Mouse (Mus musculus) myocyte (in vitro differentiated cells): ENCODE measurements at regions not wholly inside any gene's neighbourhood (a gene's known extent, or its start where the extent isn't known, plus 50 kb on each side); places are given as distances from the start of the nearest gene placed in this dataset.

ENCODE experiments used
- CEBPB ChIP-seq: IDR thresholded peaks from 2 replicates; pipeline ENCODE4 v1.6.1; 2011; ENCODE audit warnings: mild to moderate bottlenecking, moderate library complexity; ENCODE audit not compliant: poor library complexity, insufficient read depth, severe bottlenecking
- E2F4 ChIP-seq: IDR thresholded peaks from one replicate; pipeline ENCODE4 v1.6.1; 2011; ENCODE audit warnings: mild to moderate bottlenecking, control low read depth, moderate library complexity; ENCODE audit not compliant: insufficient read depth
- MYOD1 ChIP-seq, 3 experiments: IDR thresholded peaks; one replicate each; pipeline ENCODE4 v1.6.1; 2011; ENCODE audit warnings: control low read depth in 2 of 3, low read depth in 2 of 3, mild to moderate bottlenecking in 2 of 3, moderate library complexity in 1 of 3; ENCODE audit not compliant: insufficient read length in 2 of 3, control insufficient read depth in 1 of 3
- MYOG ChIP-seq, 3 experiments: IDR thresholded peaks; one replicate each; pipeline ENCODE4 v1.6.1; 2011; ENCODE audit warnings: control low read depth in 2 of 3, low read depth in 2 of 3, mild to moderate bottlenecking in 2 of 3; ENCODE audit not compliant: insufficient read length in 2 of 3, control insufficient read depth in 1 of 3, insufficient read depth in 1 of 3
- POLR2A ChIP-seq: IDR thresholded peaks from one replicate; pipeline ENCODE4 v1.6.1; 2011; ENCODE audit warnings: low read depth, mild to moderate bottlenecking, control low read depth, moderate library complexity; ENCODE audit not compliant: insufficient read length
- POLR2AphosphoS2 ChIP-seq: IDR thresholded peaks from one replicate; pipeline ENCODE4 v1.6.1; 2011; ENCODE audit warnings: low read depth, control low read depth; ENCODE audit not compliant: insufficient read length
- REST ChIP-seq: IDR thresholded peaks from one replicate; pipeline ENCODE4 v1.6.1; 2011; ENCODE audit warnings: mild to moderate bottlenecking, control low read depth, moderate library complexity; ENCODE audit not compliant: insufficient read depth, insufficient read length
- SRF ChIP-seq: IDR thresholded peaks from one replicate; pipeline ENCODE4 v1.6.1; 2011; ENCODE audit warnings: low read depth; ENCODE audit not compliant: control insufficient read depth, insufficient read length
- TCF12 ChIP-seq: IDR thresholded peaks from one replicate; pipeline ENCODE4 v1.6.1; 2011; ENCODE audit warnings: mild to moderate bottlenecking, control low read depth; ENCODE audit not compliant: poor library complexity, insufficient read depth, severe bottlenecking
- USF1 ChIP-seq: IDR thresholded peaks from one replicate; pipeline ENCODE4 v1.6.1; 2011; ENCODE audit warnings: low read depth, mild to moderate bottlenecking, control low read depth, moderate library complexity

DNA sequence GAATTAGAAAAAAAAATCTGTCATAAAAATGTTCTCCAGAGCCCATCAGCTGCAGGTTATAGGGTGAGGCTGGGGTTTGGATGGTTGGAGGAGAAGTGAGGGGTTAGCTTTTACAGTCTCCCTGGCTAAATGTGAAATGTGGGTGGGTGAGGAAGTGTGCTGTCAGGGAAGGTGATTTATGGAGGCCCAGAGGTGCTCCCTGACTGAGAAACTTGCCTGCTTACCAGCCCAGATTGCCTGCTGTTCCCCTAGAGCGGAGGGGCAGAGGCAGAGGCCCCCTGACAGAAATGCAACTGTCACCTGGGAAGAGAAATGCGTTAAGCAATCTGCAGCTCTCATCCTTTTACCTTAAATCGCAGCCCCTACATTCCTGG lies 175.8 kb upstream of the Id2 start:
- TF ChIP-seq TCF12: no peak
- no peak for TF ChIP-seq POLR2A
- no peak for TF ChIP-seq MYOG (IDR thresholded peaks at IDR 0.05; ENCODE audit: control insufficient read depth in 1 of 3, insufficient read depth in 1 of 3, insufficient read length in 2 of 3, low read depth in 2 of 3)
- TF ChIP-seq SRF: no peak
- no peak for TF ChIP-seq E2F4
- no peak for TF ChIP-seq USF1
- TF ChIP-seq CEBPB: no peak
- TF ChIP-seq MYOD1 (IDR thresholded peaks at IDR 0.05; ENCODE audit: control insufficient read depth in 1 of 3, insufficient read length in 2 of 3, low read depth in 2 of 3): no peak
- TF ChIP-seq POLR2AphosphoS2: no peak
- TF ChIP-seq REST: no peak
